Mouse (Mus musculus) limb, embryonic 13.5 days (tissue): ENCODE data around the gene Wdr89. TPM values are rescaled to one million over a fixed set of nuclear protein-coding genes. Genes with fewer than 3 reads are reported as not detected.

Experiments
- ATAC-seq: fragments of 200-750 bp; cut with Nextera tagmentation; 2 replicates; pipeline ENCODE4 v1.8.0; 2017; ENCODE audit warnings: low read depth, moderate number of reproducible peaks, moderate TSS enrichment; ENCODE audit not compliant: low FRiP score
- H3K27ac ChIP-seq: fragments of 300-500 bp; sonication (generic); 2 replicates; pipeline ENCODE4 v1.5.1; 2015; ENCODE audit warnings: inconsistent platforms, mild to moderate bottlenecking, moderate library complexity
- H3K27me3 ChIP-seq: fragments of 300-500 bp; sonication (generic); 2 replicates; pipeline ENCODE4 v1.6.1; 2015; ENCODE audit warnings: mild to moderate bottlenecking, inconsistent platforms
- H3K36me3 ChIP-seq: fragments of 300-500 bp; sonication (generic); 2 replicates; pipeline ENCODE4 v1.6.1; 2015; ENCODE audit warnings: inconsistent platforms, mild to moderate bottlenecking, moderate library complexity
- H3K4me1 ChIP-seq: fragments of 300-500 bp; sonication (generic); 2 replicates; pipeline ENCODE4 v1.6.1; 2015; ENCODE audit warnings: inconsistent platforms
- H3K4me2 ChIP-seq: fragments of 300-500 bp; sonication (generic); replicated peaks from 2 replicates; pipeline ENCODE4 v1.6.1; 2015; ENCODE audit warnings: inconsistent platforms, mild to moderate bottlenecking, moderate library complexity
- H3K4me3 ChIP-seq: fragments of 300-500 bp; sonication (generic); 2 replicates; pipeline ENCODE4 v1.5.1; 2015; ENCODE audit warnings: moderate library complexity, mild to moderate bottlenecking, inconsistent platforms
- H3K9ac ChIP-seq: fragments of 300-500 bp; sonication (generic); 2 replicates; pipeline ENCODE4 v1.6.1; 2015; ENCODE audit warnings: mild to moderate bottlenecking, inconsistent platforms
- H3K9me3 ChIP-seq: fragments of 300-500 bp; sonication (generic); 2 replicates; pipeline ENCODE4 v1.6.1; 2016; ENCODE audit warnings: inconsistent platforms
- WGBS: fragments of 180-500 bp; shearing (Covaris S2); methylation state at CpG from one replicate; pipeline ENCODE4 v1.1.7; 2015; 5-methylcytosine and 5-hydroxymethylcytosine counted together
- polyA plus RNA-seq: library from polyadenylated mRNA; unstranded; fragments of >200 nt; fragmentation: Nextera tagmentation; extraction: Ambion mirVana; gene quantifications from 2 replicates; pipeline ENCODE4 v1.2.1, GENCODE M21; 2015

The Wdr89 gene
- polyA plus RNA-seq, 1 experiment from 2014 or later, result 11.7 TPM

- Histone ChIP-seq H3K9me3 (no peaks in the 10 kb centered on the region), H3K27me3 (no peaks in the 10 kb centered on the region), H3K9ac (peak within 1 kb of the TSS; percentile 99), H3K36me3 (peaks cover 13% of the 10 kb centered on the region), H3K27ac (peak within 1 kb of the TSS; percentile 90), H3K4me1 (peaks cover 12% of the 10 kb centered on the region), H3K4me3 (peak within 1 kb of the TSS; percentile 100), H3K4me2 (peak within 1 kb of the TSS; percentile 89)
- under 1% methylated on average over 60 of the region's 72 CpGs for WGBS
- peak; percentile 100 for ATAC-seq
Measured at GRCm38 (mm10) chr12:75596154-75597002, 73.0 kb downstream of the Wdr89 start, which contains the start of gene Ppp2r5e. Gene Ppp2r5e (minus strand): TSS chr12:75596245.

GRCm38 (mm10) chr12:75595291-75596153 is 73.8 kb downstream of the Wdr89 start:
- H3K27me3 ChIP-seq, result no peaks in the 10 kb centered on the region
- H3K9ac ChIP-seq, result peak overlapping the region; percentile 99
- H3K4me2 ChIP-seq, result peak overlapping the region; percentile 89
- WGBS, result under 1% methylated on average over 62 of the region's 97 CpGs
- peak overlapping the region; percentile 90 for H3K27ac ChIP-seq
- ATAC-seq, result peak; percentile 10
- H3K9me3 ChIP-seq, result no peaks in the 10 kb centered on the region
- peaks cover 12% of the 10 kb centered on the region for H3K4me1 ChIP-seq
- H3K4me3 ChIP-seq, result peak overlapping the region; percentile 100
- H3K36me3 ChIP-seq, result peaks cover 19% of the 10 kb centered on the region

GRCm38 (mm10) chr12:75594404-75594803 is 74.9 kb downstream of the Wdr89 start:
- ATAC-seq, result no peak
- Histone ChIP-seq H3K36me3 (peaks cover 31% of the 10 kb centered on the region), H3K9me3 (no peaks in the 10 kb centered on the region), H3K4me3 (peak overlapping the region; percentile 100), H3K27ac (no peak overlapping the region), H3K4me1 (peaks cover 12% of the 10 kb centered on the region), H3K9ac (peak overlapping the region; percentile 99), H3K4me2 (peak overlapping the region; percentile 89), H3K27me3 (no peaks in the 10 kb centered on the region)
- 41% methylated on average over 5 of the region's 5 CpGs for WGBS

- peaks cover 36% of the 10 kb centered on the region for H3K36me3 ChIP-seq
- no peaks in the 10 kb centered on the region for H3K9me3 ChIP-seq
- no peak for ATAC-seq
- no peaks in the 10 kb centered on the region for H3K27me3 ChIP-seq
- H3K27ac ChIP-seq, result no peak overlapping the region
- 73% methylated on average over 4 of the region's 4 CpGs for WGBS
- peaks cover 12% of the 10 kb centered on the region for H3K4me1 ChIP-seq
- no peak overlapping the region; the same call in 1 of the 2 replicates for H3K9ac ChIP-seq
- H3K4me2 ChIP-seq, result peak overlapping the region; percentile 89
- H3K4me3 ChIP-seq, result peak overlapping the region; percentile 100; the same call in 1 of the 2 replicates
Measured at GRCm38 (mm10) chr12:75593817-75594216, 75.5 kb downstream of the Wdr89 start.

GRCm38 (mm10) chr12:75587501-75587900 is 81.8 kb downstream of the Wdr89 start:
- Histone ChIP-seq H3K36me3 (peaks cover 66% of the 10 kb centered on the region), H3K4me2 (no peak overlapping the region), H3K27me3 (no peaks in the 10 kb centered on the region), H3K27ac (no peak overlapping the region), H3K4me3 (no peak overlapping the region), H3K9ac (no peak overlapping the region), H3K9me3 (no peaks in the 10 kb centered on the region), H3K4me1 (no peaks in the 10 kb centered on the region)
- ATAC-seq, result no peak

GRCm38 (mm10) chr12:75583776-75584175 is 85.6 kb downstream of the Wdr89 start:
- no peak overlapping the region for H3K4me3 ChIP-seq
- no peak overlapping the region for H3K9ac ChIP-seq
- WGBS, result 83% methylated on average over 3 of the region's 3 CpGs
- H3K27me3 ChIP-seq, result no peaks in the 10 kb centered on the region
- no peaks in the 10 kb centered on the region for H3K4me1 ChIP-seq
- no peak overlapping the region for H3K27ac ChIP-seq
- no peak overlapping the region for H3K4me2 ChIP-seq
- ATAC-seq, result no peak
- peaks cover 43% of the 10 kb centered on the region for H3K36me3 ChIP-seq
- H3K9me3 ChIP-seq, result no peaks in the 10 kb centered on the region

Other genes starting within 250 kb of the Wdr89 start
- gene Ppp2r5e, start 73.3 kb downstream of the Wdr89 start, polyA plus RNA-seq, result 13.7 and 14.3 TPM in 2 replicates
- gene Sgpp1, start 66.2 kb upstream of the Wdr89 start, polyA plus RNA-seq, result 11.1 and 12.3 TPM in 2 replicates
- 71.4 and 75.9 TPM in 2 replicates for gene Syne2, start 148.6 kb upstream of the Wdr89 start, polyA plus RNA-seq